Mouse (Mus musculus) limb, embryonic 10.5 days (tissue): Measurements from ENCODE around the gene Atxn1. TPM values are rescaled to one million over a fixed set of nuclear protein-coding genes. Genes with fewer than 3 reads are reported as not detected.

ENCODE experiments used
- DNase-seq: peaks from one replicate; pipeline ENCODE4 v3.0.0-alpha.2; 2017; ENCODE audit warnings: low spot score
- H3K27ac ChIP-seq: fragments of 300-500 bp; sonication (generic); 2 replicates; pipeline ENCODE4 v1.5.1; 2016; ENCODE audit warnings: mild to moderate bottlenecking
- H3K27me3 ChIP-seq: fragments of 300-500 bp; sonication (generic); 2 replicates; pipeline ENCODE4 v1.6.1; 2016; ENCODE audit warnings: low read depth, mild to moderate bottlenecking; ENCODE audit not compliant: poor library complexity, severe bottlenecking
- H3K36me3 ChIP-seq: fragments of 300-500 bp; sonication (generic); 2 replicates; pipeline ENCODE4 v1.6.1; 2016; ENCODE audit warnings: mild to moderate bottlenecking, moderate library complexity
- H3K4me1 ChIP-seq: fragments of 300-500 bp; sonication (generic); 2 replicates; pipeline ENCODE4 v1.6.1; 2016
- H3K4me3 ChIP-seq: fragments of 300-500 bp; sonication (generic); 2 replicates; pipeline ENCODE4 v1.5.1; 2016; ENCODE audit warnings: mild to moderate bottlenecking, moderate library complexity
- H3K9me3 ChIP-seq: fragments of 300-500 bp; sonication (generic); replicated peaks from 2 replicates; pipeline ENCODE4 v1.6.1; 2016; ENCODE audit warnings: mild to moderate bottlenecking
- WGBS: fragments of 180-500 bp; shearing (Covaris S2); methylation state at CpG from one replicate; pipeline ENCODE4 v1.1.7; 2016; 5-methylcytosine and 5-hydroxymethylcytosine counted together
- polyA plus RNA-seq: library from polyadenylated mRNA; unstranded; fragments of >200 nt; fragmentation: Nextera tagmentation; extraction: Ambion mirVana; gene quantifications from 2 replicates; pipeline ENCODE4 v1.2.1, GENCODE M21; 2016

Gene Atxn1
- 1.0 and 1.4 TPM in 2 replicates for polyA plus RNA-seq

DNA sequence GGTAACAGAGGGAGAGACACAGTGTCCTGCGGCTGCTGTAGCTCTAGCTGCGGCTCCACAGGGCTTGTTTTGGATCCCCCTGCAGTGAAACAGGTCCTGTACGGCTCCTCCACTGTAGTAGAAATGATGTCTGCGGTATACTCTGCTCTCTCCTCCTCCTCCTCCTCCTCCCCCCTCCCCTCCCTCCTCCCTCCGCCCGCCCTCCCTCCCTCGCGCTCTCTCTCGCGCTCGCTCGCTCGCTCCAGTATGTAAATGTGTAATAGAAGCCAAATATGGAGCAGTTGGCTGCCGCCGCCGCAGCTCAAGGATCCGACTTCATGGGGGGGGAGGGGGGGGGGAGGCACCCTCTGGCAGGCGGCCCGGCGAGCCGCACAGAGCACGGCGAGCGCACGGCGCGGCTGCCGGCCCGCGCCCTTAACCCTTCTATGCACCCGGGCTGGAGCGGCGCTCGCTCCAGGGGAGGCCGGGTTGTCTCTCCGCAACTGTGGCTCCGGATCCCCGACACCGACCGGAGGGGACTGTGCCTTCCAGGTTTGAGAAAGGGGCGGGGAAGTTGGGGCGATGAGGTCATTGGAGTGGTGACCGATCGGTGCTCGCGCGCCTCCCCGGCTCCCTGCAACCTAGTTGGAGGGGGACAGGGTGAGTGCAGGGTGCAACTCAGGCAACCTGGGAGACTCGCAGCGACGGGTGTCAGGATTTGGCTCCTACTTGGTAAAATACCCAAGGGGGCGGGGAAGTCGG is at the start of gene Atxn1:
Atxn1 (minus strand) TSS at position 156 of the 741 bp plus-strand sequence.
- Histone ChIP-seq H3K4me3 (peak within 1 kb of the TSS; percentile 90), H3K9me3 (no peaks in the 10 kb centered on the region), H3K4me1 (peaks cover 50% of the 10 kb centered on the region), H3K27ac (peak within 1 kb of the TSS; percentile 90), H3K27me3 (peaks cover 24% of the 10 kb centered on the region), H3K36me3 (no peaks in the 10 kb centered on the region)
- WGBS: under 1% methylated on average over 43 of the region's 53 CpGs
- peak; percentile 83 for DNase-seq

DNA sequence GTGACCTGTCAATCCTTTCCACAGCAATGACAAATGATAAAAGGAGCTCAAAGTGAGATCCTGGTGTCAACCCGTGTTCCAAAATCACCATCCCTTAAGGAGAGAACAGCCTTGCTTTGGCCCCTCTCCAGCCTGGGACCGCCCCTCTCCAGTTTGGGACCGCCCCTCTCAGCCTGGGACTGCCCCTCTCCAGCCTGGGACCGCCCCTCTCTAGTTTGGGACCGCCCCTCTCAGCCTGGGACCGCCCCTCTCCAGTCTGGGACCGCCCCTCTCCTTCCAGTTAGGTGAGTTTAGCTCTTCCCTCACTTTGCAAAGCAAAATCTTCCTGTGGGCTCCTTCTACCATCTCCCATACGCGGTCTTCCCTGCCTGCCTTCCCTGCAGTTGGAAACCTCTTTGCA is 46.4 kb upstream of the Atxn1 start:
- DNase-seq: no peak
- no peaks in the 10 kb centered on the region for H3K9me3 ChIP-seq
- H3K27ac ChIP-seq: no peak overlapping the region
- no peaks in the 10 kb centered on the region for H3K36me3 ChIP-seq
- H3K4me3 ChIP-seq: no peak overlapping the region
- H3K27me3 ChIP-seq: 0 out of 2 replicates have a peak, but pooled peaks cover 11% of the 10 kb centered on the region
- WGBS: 35% methylated on average over 9 of the region's 9 CpGs
- peaks cover 17% of the 10 kb centered on the region for H3K4me1 ChIP-seq

DNA sequence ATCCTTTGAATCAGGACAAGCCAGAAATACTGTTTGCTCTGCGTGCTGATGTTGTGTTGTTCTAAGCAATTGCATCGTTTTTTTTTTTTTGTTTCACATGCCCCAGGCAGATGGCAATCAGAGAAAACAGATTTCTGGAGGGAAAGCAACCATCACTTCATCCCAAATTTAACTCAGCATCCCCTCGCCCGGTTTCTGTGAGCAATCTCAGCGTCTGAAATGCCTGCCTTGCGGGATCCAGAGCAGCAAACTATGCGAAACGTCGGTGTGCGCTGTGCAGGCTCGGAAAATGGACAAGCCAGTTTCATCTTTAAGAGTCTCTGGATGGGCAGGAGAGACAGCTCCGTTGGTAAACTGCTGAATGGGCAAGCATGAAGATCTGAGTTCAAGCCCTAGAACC is 45.3 kb upstream of the Atxn1 start:
- 83% methylated on average over 12 of the region's 12 CpGs for WGBS
- Histone ChIP-seq H3K9me3 (no peaks in the 10 kb centered on the region), H3K36me3 (no peaks in the 10 kb centered on the region), H3K4me1 (peaks cover 25% of the 10 kb centered on the region), H3K27ac (no peak overlapping the region), H3K27me3 (0 out of 2 replicates have a peak, but pooled peaks cover 11% of the 10 kb centered on the region), H3K4me3 (no peak overlapping the region)
- no peak for DNase-seq

DNA sequence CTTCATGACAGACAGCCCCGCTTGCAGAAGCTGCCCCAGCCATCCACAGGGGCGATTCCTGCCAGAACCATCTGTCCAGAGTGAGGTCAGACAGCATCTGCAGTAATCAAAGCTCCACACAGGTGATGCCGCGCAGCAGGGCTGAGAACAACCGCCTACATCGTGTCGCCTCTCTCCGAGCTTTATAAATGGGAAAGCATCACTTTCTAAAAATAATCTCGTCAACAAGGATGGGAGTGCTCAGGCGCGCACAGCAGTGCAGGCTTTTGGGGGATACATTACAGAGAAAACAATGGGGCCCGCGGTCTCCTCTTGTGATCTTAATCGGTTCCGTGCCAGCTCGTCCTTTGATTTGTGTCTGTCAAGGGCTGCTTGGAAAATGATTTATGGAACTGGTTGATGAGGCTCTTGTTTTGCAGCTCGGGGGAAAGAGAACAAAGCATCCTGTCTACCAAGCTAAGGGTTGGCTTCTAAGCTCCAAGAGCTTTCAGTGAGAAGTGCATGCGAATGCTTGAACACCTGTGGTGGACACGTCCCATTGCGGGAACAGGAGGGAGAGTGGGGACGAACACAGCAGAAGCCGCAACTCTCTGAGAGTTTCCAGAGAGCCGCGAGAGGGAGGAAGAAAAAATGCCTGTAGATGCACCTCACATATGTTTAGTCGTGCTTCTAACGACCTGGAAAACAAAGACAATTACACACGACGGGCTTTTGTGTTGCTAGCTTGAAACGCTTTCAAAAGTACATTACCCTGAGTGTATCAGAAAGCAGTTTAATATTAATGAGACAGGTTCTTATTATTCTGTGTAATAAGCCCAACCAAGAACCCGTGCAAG is 44.2 kb upstream of the Atxn1 start:
- WGBS: 19% methylated on average over 30 of the region's 30 CpGs
- H3K9me3 ChIP-seq: no peaks in the 10 kb centered on the region
- peak; percentile 38 for DNase-seq
- peak overlapping the region; percentile 33 for H3K4me3 ChIP-seq
- H3K27me3 ChIP-seq: 0 out of 2 replicates have a peak, but pooled peaks cover 11% of the 10 kb centered on the region
- peaks cover 25% of the 10 kb centered on the region for H3K4me1 ChIP-seq
- H3K27ac ChIP-seq: peak overlapping the region; percentile 50; the same call in 1 of the 2 replicates
- no peaks in the 10 kb centered on the region for H3K36me3 ChIP-seq

DNA sequence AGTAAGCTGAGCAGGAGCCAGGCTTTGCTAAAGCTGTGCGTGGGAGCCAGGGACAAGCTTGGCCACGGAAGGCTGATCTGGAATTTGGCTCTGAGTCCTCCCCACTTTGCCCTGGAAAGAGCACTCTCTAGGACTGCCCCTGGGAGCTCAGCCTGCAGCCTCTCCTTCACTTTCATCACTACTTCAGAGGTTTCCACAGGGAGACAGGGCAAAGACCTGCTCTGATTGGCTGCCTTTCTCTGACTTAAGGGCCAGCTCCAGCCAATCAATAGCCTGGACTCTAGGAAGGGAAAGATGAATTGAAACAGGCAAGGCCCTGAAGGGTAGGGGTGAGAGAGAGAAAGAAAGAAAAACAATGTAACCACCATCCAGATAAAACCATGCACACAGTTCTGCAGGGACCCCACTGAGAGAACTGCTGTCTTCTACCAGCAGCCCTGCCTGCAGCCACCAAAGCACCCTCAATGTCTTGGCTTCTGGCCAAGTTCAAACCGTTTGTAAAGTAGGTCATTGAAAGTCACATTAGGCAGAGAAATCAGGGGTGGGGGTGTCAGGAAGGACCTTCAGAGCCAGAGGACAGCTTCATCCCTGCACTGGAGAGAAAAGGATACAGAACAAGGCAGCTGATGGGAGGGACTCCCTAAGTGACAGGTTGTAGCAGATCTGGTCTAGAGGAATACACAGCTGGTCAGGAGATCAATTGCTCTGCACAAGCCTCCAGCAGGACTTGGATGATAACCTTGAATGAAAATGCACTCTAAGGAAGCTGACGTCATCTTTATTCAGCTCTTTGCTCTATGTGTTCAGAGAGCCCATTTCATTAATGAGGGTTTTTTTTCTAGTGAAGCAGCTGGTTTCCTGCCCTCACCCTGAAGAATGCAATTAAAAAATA is 41.6 kb upstream of the Atxn1 start:
- Histone ChIP-seq H3K27me3 (0 out of 2 replicates have a peak, but pooled peaks cover 11% of the 10 kb centered on the region), H3K27ac (peak overlapping the region; percentile 71), H3K9me3 (no peaks in the 10 kb centered on the region), H3K36me3 (no peaks in the 10 kb centered on the region), H3K4me3 (peak overlapping the region; percentile 9; the same call in 1 of the 2 replicates), H3K4me1 (peaks cover 24% of the 10 kb centered on the region)
- peak; percentile 46 for DNase-seq
- 35% methylated on average over 4 of the region's 4 CpGs for WGBS

DNA sequence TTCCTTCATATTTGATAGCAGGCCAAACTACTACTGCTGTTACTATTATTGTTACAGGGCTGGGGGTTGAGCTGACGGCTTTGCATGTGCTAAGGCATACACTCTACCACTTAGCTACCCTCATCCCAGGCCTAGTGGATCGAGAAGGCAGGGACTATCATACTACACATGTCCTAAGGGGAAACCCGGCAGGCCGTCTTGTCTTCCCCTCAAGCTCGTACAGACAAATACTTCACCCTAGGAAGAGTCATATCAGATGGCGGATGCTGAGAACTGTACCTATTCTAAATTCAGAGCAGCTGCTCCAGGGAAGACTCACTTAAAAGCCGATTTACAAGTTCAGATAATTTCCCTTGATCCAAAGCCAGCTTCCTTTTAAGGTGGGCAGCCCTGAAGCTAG is 40.8 kb upstream of the Atxn1 start:
- WGBS: 77% methylated on average over 7 of the region's 7 CpGs
- Histone ChIP-seq H3K27ac (peak overlapping the region; percentile 71), H3K27me3 (0 out of 2 replicates have a peak, but pooled peaks cover 11% of the 10 kb centered on the region), H3K4me3 (peak overlapping the region; percentile 9; the same call in 1 of the 2 replicates), H3K36me3 (no peaks in the 10 kb centered on the region), H3K4me1 (peaks cover 22% of the 10 kb centered on the region), H3K9me3 (no peaks in the 10 kb centered on the region)
- no peak for DNase-seq

DNA sequence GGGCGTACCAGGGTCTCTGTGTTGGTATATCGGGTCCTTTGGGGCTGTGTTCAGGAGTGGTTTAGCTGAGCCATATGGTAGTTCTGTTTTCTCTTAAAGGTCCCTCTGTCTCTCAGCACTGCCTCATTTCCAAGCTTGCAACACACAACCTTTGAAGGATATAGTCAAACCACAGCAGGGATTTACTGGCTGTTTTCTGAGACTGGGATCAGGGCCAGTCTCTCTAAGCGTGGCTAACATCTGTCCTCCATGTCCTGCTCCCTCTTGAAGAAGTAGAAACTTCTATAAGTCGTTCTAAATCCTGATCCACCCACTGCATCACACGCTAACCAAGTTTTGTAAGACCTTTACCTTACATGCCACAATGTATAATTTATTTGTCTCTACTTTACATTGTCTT is 36.5 kb upstream of the Atxn1 start:
- Histone ChIP-seq H3K27ac (no peak overlapping the region), H3K27me3 (no peaks in the 10 kb centered on the region), H3K9me3 (no peaks in the 10 kb centered on the region), H3K4me3 (no peak overlapping the region), H3K4me1 (peaks cover 9% of the 10 kb centered on the region), H3K36me3 (no peaks in the 10 kb centered on the region)
- 88% methylated on average over 5 of the region's 5 CpGs for WGBS
- DNase-seq: no peak

DNA sequence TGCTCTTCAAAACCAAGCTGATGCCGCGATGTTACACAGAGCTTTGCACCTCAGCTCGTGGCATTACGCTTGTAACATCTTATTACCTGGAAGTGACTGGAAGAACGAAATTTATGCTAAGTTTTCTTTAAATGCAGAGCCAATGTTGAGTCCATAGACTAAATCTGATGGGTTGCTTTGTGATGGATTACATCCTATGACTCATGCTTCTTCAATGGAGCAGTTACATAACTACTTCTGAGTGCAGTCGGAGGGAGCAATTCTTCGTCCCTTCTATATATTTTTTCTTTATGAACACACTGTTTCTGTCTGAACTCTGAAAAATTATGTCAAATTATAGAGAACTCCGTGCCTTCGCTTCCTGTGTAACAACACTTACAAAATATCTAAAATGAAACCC is 28.1 kb upstream of the Atxn1 start:
- Histone ChIP-seq H3K27ac (no peak overlapping the region), H3K9me3 (no peaks in the 10 kb centered on the region), H3K4me1 (peaks cover 4% of the 10 kb centered on the region; the same call in 1 of the 2 replicates), H3K36me3 (no peaks in the 10 kb centered on the region), H3K4me3 (no peak overlapping the region), H3K27me3 (no peaks in the 10 kb centered on the region)
- DNase-seq: no peak
- WGBS: 91% methylated on average over 9 of the region's 9 CpGs

DNA sequence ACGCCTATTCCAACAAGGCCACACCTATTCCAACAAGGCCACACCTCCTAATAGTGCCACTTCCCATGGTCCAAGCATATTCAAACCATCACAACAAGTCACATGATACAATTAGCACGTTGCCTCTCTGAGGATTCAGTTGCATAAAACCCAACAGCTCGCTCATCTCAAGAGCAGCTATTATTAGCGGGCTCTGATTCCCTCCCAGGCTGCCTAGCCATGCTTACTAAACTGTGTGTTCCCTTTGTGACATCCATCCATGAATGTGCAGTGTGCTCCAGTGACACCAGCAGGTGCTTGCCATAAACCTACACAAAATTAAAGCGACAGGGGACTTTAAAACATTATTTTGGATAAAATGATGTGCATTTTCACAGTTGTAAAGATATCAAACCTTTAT is 25.7 kb upstream of the Atxn1 start:
- DNase-seq: no peak
- 83% methylated on average over 5 of the region's 5 CpGs for WGBS
- H3K9me3 ChIP-seq: no peaks in the 10 kb centered on the region
- H3K4me3 ChIP-seq: no peak overlapping the region
- H3K36me3 ChIP-seq: no peaks in the 10 kb centered on the region
- no peak overlapping the region for H3K27ac ChIP-seq
- no peaks in the 10 kb centered on the region for H3K27me3 ChIP-seq
- H3K4me1 ChIP-seq: peaks cover 7% of the 10 kb centered on the region; the same call in 1 of the 2 replicates

DNA sequence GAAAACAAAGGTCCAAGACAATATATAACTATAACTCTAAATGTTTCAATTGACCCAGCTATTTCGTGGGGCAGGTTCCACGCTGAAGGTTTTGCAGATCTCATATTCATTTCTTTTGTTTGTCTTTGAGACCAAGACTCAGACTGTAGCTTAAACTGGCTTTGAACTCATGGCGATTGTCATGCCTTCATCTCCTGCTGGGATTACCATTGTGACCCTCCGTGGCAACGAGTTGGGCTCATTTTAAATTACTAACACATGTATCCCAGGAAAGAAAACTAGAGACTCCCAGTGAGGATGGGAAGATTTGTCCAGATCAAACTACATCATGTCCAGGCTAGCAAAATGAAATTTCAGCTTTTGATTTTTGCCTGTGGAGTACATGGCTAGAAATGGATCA is 14.4 kb upstream of the Atxn1 start:
- peaks cover 7% of the 10 kb centered on the region for H3K4me1 ChIP-seq
- no peaks in the 10 kb centered on the region for H3K27me3 ChIP-seq
- WGBS: 68% methylated on average over 5 of the region's 5 CpGs
- H3K27ac ChIP-seq: no peak overlapping the region
- H3K4me3 ChIP-seq: no peak overlapping the region
- H3K9me3 ChIP-seq: no peaks in the 10 kb centered on the region
- no peak for DNase-seq
- no peaks in the 10 kb centered on the region for H3K36me3 ChIP-seq

DNA sequence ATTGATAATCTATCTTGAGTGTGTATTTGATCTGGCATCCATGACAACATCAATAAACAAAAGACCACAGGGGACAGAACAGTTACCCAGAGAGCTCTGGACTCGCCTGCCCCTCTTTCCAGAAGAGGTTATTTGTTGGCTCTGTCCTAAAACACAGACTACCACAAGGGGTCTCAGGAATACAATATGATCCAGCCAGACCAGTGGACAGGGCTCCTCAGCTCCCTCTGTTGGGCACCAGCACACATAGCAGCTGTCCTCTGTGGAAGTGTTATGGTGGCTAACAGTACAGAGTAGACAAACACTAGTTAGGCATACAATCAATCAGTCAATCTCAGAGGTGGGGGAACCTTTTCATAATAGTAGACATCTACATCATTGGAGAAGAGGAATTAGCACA is 12.1 kb upstream of the Atxn1 start:
- H3K9me3 ChIP-seq: no peaks in the 10 kb centered on the region
- no peaks in the 10 kb centered on the region for H3K27me3 ChIP-seq
- peaks cover 10% of the 10 kb centered on the region for H3K4me1 ChIP-seq
- 28% methylated on average over 1 of the region's 1 CpGs for WGBS
- no peak overlapping the region for H3K27ac ChIP-seq
- no peaks in the 10 kb centered on the region for H3K36me3 ChIP-seq
- DNase-seq: peak; percentile 55
- H3K4me3 ChIP-seq: no peak overlapping the region

DNA sequence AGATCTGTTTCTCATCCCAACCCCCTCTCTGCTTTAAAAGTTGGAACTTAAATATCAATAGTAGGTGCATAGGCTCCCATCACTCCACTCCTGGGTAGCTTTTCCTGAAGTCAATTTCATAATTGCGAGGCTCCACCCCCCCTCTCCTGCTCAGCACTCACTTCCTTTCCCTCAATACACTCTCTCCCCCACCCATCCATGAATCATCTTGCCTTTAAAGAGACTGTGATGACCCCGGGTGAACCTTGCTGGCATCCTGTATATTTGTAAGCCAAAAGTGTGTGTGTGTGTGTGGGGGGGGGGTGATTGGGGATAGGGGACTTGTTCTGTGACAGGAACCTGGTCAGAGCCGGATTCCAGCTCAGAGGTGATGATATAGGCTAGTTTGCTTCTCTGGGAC is 9.8 kb upstream of the Atxn1 start:
- Histone ChIP-seq H3K4me1 (peaks cover 10% of the 10 kb centered on the region), H3K9me3 (no peaks in the 10 kb centered on the region), H3K4me3 (no peak overlapping the region), H3K27ac (no peak overlapping the region), H3K27me3 (no peaks in the 10 kb centered on the region), H3K36me3 (no peaks in the 10 kb centered on the region)
- DNase-seq: no peak
- 44% methylated on average over 3 of the region's 3 CpGs for WGBS
